Mouse (Mus musculus) brain, embryonic 14.5 days (tissue): ENCODE results near the gene Atf6.

Experiments used
- CTCF ChIP-seq: fragments of 200-500 bp; IDR thresholded peaks from 2 replicates; pipeline ENCODE4 v1.5.1; 2012; ENCODE audit warnings: inconsistent platforms, mild to moderate bottlenecking, moderate library complexity, borderline replicate concordance; ENCODE audit not compliant: insufficient read depth, insufficient read length; ENCODE audit errors: extremely low read depth
- POLR2A ChIP-seq: fragments of 200-500 bp; IDR thresholded peaks from 2 replicates; pipeline ENCODE4 v1.6.1; 2012; ENCODE audit warnings: mild to moderate bottlenecking, inconsistent platforms, borderline replicate concordance; ENCODE audit not compliant: poor library complexity, insufficient read depth, insufficient read length, severe bottlenecking; ENCODE audit errors: extremely low read depth

DNA sequence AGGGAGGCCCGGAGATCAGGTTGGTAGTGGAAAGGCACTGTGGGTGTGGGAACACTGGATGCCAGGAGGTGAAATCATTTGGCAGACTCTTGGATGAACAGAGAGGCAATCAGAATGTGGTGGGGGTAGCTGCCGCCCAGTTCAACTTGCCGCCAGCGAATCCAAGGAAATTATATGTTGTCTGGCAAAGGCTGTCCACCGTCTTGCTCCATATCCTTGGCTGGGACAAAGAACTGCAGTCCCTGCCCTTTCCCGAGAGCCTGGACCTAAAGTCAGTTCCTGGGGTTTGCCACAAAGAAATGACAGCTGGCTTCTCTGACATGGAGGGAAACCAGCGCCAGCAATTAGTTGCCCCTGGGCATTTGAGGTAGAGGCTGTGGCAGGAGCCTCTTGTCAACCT is 202.4 kb downstream of the Atf6 start:
- no peak for TF ChIP-seq CTCF
- TF ChIP-seq POLR2A, result no peak
